Mouse (Mus musculus): ENCODE results near the gene Smarca1.

The Smarca1 gene

GRCm38 (mm10) chrX:47764440-47764839 is 128.3 kb downstream of the Smarca1 start:
- DNase-seq (ENCODE audit: low read depth, low spot score) = no peak

DNA sequence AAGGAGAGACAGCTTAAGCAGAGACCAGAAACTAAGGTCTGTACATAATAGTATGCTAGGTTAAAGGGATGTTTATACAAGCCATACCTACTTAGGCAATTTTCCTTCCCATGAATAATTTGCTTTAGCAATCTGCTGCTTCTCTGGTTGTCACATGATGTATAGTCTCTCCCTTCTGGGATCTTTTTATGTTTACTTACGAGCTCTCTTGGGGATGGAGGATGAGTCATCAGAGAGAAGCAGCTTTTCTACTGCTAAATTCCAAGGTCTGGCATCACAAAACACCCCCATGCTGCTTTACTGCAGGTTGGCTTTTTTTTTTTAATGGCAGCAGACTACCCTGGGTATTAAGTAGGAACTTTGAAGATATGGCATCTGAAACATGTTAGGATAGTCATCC is 132.6 kb downstream of the Smarca1 start:
- no peak for DNase-seq (ENCODE audit: low read depth, low spot score)

Measured in embryo, embryonic 11.5 days (tissue).